Mouse (Mus musculus) megakaryocyte progenitor cell, adult 5-6 weeks (primary cell): ENCODE results near the gene Tubgcp5. TPM values are rescaled to one million over a fixed set of nuclear protein-coding genes. Genes with fewer than 3 reads are reported as not detected.

Source experiments
- ATAC-seq: replicated peaks from 2 replicates; pipeline ENCODE4 v1.8.0; 2016; ENCODE audit warnings: mild to moderate bottlenecking, moderate TSS enrichment, inconsistent platforms; ENCODE audit not compliant: poor library complexity
- total RNA-seq, 2 experiments: library from RNA; stranded (forward) in 1 of 2; stranded (reverse) in 1 of 2; fragments of 157-497, 149-512 nt in 1 of 2; fragments of 200-1000 nt in 1 of 2; gene quantifications; 2 replicates each; pipeline versions ENCODE4 v1.2.3 to v1.2.4; 2015 to 2017

Tubgcp5 gene
- total RNA-seq, 2 experiments from 2014 or later: 23.2 to 43.3 TPM

- no peak for ATAC-seq
These were observed 56.1 kb downstream of the Tubgcp5 start for GRCm38 (mm10) chr7:55849948-55850571.

GRCm38 (mm10) chr7:55852787-55853186 lies 58.8 kb downstream of the Tubgcp5 start:
- peak; percentile 85 for ATAC-seq

GRCm38 (mm10) chr7:55855597-55855996 lies 61.6 kb downstream of the Tubgcp5 start:
- ATAC-seq: peak; percentile 50

DNA sequence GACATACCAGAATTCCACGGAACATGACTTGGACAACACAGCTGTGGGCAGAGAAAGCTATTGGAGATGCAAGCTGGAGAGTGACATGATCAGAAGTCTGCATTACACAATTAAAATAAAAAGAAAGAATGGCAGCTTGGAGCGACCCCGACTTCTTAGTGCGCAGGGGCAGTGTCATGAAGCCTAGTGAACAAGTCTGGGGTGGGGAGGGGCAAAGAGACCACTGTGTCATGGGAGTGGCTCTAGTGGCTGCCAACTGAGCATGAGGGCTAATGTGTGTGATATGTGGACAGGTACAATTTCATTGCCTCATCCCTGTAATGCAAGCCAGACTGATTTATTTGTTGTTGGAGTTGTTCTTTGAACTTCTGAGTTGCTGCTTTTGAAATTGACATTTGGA lies 62.8 kb downstream of the Tubgcp5 start:
- no peak for ATAC-seq

- ATAC-seq: peak; percentile 30
These were observed 63.8 kb downstream of the Tubgcp5 start for GRCm38 (mm10) chr7:55857729-55858128.

GRCm38 (mm10) chr7:55858836-55859517 lies 65.0 kb downstream of the Tubgcp5 start:
- ATAC-seq: no peak

GRCm38 (mm10) chr7:55859518-55859872 lies 65.5 kb downstream of the Tubgcp5 start:
- ATAC-seq: peak; percentile 37; the same call in 1 of the 2 replicates

DNA sequence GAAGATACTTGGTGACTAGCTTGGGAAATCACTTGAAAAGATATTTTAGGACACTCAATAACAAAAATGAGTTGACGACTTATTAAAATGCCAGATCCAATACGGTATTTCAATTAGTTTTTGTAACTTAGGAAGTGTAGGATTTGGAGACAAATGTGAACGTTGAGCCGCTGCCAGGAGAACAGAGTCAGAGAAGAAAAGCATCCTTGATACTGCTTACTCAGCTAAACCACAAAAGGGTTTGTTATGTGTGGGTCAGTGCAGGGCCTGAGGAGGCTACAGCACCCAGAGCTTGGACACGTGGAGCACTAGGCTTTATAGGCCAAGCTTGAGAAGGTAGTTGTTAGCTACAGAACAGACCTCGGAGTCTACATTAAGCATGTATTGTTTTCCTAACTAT lies 66.0 kb downstream of the Tubgcp5 start:
- no peak for ATAC-seq

- ATAC-seq: no peak
These were observed 67.2 kb downstream of the Tubgcp5 start for GRCm38 (mm10) chr7:55861175-55861574.

DNA sequence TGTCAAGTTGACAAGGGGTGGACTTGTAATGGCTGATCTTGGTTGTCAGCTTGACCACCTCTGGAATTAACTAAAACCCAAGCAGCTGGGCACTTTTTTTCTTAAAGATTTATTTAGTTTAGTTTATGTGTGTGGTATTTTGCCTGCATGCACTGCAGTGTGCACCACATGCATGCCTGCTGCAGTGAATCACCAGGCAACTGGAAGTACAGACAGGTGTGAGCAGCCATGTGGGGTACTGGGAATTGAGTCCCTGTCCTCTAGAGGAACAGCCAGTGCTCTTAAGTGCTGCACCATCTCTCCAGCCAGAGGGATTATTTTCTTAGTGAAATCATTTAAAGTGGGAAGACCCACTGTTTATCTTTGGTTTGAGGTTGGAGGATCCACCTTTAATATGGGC lies 71.1 kb downstream of the Tubgcp5 start:
- ATAC-seq: no peak

GRCm38 (mm10) chr7:55865750-55866416 lies 71.9 kb downstream of the Tubgcp5 start:
- ATAC-seq: no peak

GRCm38 (mm10) chr7:55868247-55868646 lies 74.3 kb downstream of the Tubgcp5 start:
- ATAC-seq: peak; percentile 86

DNA sequence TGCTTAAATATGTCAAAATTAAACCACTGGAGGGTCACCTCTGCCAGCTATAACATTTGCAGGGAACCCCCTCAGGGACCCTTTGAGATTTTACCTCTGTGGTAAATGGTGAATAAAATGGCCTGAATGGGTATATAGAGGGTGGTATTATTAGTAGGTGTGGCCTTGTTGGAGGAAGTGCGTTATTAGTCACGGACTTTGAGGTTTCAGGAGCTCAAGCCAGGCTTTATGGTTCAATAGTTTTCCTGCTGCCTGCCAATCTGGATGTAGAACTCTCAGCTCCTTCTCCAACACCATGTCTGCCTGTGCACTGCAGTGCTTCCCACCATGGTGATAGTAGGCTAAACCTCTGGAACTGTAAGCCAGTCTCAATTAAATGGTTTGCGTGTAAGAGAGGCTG lies 75.3 kb downstream of the Tubgcp5 start:
- ATAC-seq: 0 out of 2 replicates have a peak, but pooled peaks have one; percentile 24

GRCm38 (mm10) chr7:55870340-55871020 lies 76.5 kb downstream of the Tubgcp5 start:
- no peak for ATAC-seq

DNA sequence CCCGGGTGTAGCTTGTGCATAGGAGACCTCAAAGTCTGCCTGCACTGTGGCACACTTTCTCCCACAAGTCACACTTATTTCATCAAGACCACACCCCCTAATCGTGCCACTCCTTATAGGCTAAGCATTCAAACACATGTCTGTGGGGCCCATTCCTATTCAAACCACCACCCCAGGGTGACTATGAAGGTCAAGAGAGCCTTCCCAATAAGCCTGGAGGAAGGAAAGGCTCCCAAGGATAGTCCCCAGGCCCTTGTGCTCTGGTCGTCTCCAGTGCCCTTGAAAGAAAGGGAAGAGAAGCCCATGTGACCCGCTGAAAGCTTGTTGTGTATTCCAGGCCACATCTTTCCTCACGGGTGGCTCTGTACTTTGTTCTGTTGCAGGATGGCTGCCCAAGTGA lies 77.5 kb downstream of the Tubgcp5 start:
- ATAC-seq: no peak

- peak; percentile 39; the same call in 1 of the 2 replicates for ATAC-seq
These were observed 80.7 kb downstream of the Tubgcp5 start for GRCm38 (mm10) chr7:55874703-55875102.

DNA sequence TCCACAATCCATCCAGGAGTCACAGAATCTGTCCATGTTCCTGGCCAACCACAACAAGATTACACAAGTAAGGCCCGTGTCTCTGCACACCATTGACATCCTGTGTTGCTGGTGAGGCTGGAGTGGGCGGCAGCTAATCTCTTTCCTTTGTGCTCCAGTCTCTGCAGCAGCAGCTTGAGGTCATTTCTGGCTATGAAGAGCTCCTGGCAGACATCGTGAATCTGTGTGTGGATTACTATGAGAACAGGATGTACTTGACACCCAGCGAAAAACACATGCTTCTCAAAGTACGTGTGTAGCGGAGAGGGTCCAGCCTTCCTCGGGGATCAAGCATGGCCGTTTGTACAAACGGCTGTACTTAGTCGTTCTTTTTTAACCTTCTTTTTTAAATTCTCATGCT lies 83.8 kb downstream of the Tubgcp5 start:
- ATAC-seq: no peak

- ATAC-seq: no peak
These were observed 86.9 kb downstream of the Tubgcp5 start for GRCm38 (mm10) chr7:55880882-55881281.
